Mouse (Mus musculus) thymus, postnatal 10 days (tissue): ENCODE data around the gene Zfp865.

Experiments
- DNase-seq, 2 experiments: peaks; one replicate each; pipeline ENCODE4 v3.0.0; 2021; ENCODE audit warnings: low spot score in 2 of 2

Gene Zfp865

DNA sequence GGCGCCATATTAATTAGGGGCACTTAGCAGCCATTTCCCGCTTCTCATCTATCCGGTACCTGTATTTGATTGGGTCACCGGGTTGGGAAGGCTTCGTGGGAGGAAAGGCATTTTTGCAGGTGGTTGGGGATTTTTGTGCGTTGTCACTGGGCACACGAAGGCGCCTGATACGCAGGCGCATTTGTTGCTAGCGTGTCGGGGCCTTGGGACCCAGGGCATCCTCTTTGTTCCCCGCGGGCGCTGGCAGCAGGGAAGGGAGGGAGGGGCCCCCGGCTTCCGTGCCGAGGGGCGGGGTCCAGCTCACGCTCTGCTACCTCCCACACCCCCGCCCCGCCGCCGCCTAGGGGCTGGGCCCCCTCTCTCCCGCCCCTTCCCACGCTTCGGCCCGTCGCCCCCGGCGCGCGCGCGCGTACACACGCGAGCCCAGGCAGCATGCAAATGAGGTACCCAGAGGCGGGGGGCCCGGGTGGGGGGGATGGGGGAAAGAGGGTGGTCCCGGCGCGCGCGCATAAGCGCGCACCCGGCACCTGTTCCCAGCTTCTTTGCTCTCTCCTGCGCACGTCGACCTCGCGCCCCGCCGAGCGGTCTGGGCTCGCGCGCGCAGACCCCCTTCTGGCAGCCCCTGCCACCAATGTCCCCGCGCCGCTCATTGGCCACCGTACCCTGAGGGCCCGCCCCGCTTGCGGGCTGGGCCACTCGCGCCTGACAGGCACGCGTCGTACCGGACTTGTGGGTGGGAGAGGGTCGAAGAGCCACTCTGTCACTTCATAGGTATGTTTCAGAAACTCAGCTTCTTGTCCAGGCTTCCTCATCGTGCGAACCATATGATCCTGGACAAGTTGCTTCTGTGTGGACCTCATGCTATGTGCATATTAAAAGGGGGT, 4.8 kb upstream of the Zfp865 start, which contains the start of gene Gm44973:
Gene Gm44973, plus strand, starts transcription at position 379 of the 884 bp plus-strand sequence.
- peak; percentile 96 to 97 for DNase-seq

DNA sequence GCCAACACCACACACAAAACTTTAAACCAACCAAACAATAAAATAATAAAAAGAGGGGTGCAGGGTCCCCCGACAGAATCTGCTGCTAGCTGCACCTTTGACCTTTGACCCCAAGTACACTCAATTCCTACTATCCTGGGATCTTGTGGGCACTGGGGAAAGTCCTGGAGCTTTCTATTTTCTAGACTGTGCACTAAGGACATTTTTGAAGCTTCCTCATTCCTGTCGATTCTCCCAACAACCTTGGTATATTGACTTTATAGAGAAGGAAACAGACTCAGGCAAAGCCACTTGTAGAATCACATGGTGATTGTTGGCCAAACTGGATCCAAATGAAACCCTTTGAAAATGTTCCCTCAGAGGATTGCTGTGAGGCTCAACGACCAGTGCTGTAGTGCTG, 4.1 kb upstream of the Zfp865 start:
- DNase-seq, result no peak

DNA sequence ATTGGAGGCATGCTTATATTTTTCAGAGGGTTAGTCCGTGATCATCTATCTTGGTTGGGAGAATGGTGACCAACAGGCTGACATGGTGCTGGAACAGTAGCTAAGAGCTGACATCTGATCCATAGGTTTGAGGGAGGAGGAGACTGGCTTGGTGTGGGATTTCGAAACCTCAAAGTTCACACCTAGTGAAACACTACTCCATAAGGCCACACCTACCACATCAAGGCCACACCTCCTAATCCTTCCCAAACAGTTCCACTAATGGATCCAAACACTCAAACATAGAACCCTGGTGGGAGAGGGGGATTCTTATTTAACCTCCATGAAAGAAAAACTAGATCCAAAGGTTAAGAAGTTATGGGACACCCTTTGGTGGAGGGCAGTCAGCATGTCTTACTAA, 3.3 kb upstream of the Zfp865 start:
- no peak for DNase-seq

DNA sequence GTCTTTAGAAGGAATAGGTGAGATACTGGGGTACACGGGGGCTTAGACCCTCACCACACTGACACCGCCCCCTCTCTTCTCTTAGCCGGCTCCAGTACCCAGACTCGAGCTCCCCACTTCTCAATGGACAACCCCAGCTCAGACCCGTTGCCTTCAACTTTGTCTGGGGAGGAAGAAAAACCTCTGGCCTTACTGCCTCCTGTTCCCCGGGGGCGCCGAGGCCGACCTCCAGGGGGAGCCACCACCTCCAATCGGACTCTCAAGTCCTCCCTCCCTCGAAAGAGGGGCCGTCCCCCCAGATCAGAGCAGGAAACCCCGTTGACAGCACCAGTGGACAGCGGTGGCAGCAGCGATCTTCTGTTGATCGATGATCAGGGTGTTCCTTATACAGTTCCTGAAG, 2.8 kb upstream of the Zfp865 start:
- DNase-seq, result peak; percentile 38 to 46

DNA sequence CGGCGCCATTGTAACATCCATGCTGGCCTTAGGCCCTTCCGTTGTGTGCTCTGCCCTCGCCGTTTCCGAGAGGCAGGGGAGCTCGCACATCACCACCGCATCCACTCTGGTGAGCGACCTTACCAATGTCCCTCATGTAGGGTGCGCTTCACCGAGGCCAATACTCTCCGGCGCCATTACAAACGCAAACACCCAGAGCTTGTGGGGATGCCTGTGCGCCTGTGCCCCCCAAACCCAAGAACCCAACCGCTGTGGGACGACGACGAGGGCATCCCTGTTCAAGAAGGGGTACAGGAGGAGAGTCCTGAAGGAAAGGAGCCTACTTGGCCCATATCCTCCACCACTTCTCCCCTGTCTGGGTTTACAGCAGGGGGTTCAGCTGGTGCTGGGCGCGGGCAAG, 2.2 kb upstream of the Zfp865 start:
- DNase-seq, result no peak

DNA sequence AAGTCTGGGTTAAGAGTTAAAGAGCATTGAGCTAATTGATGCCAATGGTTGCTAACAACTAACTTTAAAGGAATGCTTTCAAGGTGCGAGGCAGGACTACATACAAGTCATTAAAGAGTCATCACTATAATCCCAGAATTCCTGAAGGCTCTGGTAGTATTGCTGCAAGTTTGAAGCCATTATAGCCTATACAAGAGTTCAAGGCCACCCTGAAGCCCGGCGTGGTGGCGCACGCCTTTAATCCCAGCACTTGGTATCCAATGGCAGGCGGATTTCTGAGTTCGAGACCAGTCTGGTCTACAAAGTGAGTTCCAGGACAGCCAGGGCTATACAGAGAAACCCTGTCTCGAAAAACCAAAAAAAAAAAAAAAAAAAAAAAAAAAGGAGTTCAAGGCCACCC, 600 bp upstream of the Zfp865 start:
- DNase-seq, result peak in 1 of 2 experiments; percentile 35

DNA sequence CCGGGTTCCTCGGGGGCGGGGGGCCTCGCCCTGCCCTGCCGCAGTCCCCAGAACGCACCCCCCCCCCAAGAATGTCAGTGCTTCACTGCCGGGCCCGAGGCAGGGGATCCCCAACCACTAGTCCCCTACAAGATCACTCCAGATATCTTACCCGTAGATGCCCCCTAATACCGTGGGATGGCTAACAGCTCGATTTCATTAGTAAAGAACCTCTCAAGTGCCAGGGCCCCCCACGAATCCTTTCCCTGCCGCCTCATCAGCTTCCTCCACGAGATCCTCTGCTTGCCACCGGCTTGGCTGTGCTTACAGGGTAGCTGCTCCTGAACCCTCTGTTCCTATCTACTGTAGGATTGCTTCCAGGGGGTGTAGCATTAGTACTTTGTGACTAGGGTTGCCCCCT, 509 bp downstream of the Zfp865 start:
- no peak for DNase-seq

DNA sequence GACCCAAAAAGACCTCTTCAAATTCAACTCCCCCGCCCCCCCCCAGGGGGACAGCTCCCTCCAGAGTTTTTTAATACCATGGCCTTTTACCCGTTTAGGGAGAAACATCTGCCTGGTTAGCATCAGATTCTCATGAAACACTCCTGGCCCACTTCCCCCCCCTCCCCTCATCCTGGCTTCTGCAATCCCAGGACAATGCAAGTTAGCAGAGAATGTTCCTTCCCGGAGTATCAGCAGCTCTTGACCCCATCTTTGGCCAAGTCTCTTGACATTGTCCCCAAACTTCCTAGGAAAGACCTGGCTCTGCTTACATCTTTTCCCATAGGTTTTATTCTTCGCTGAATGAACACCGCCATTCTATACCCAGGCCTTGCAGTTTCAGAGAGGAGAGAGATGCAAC, 1.0 kb downstream of the Zfp865 start:
- DNase-seq, result no peak

DNA sequence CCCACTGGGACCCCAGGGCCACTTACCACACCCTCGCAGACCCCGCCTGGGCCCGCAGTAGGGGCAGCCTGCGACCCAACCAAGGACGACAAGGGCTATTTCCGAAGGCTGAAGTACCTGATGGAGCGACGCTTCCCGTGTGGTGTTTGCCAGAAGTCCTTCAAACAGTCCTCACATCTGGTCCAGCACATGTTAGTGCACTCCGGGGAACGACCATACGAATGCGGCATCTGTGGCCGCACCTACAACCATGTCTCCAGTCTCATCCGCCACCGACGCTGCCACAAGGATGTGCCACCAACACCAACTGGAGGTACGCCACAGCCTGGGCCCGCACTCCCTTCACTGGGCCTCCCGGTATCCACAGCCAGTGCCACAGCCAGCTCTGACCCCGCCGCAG, 9.4 kb downstream of the Zfp865 start:
- DNase-seq, result no peak

DNA sequence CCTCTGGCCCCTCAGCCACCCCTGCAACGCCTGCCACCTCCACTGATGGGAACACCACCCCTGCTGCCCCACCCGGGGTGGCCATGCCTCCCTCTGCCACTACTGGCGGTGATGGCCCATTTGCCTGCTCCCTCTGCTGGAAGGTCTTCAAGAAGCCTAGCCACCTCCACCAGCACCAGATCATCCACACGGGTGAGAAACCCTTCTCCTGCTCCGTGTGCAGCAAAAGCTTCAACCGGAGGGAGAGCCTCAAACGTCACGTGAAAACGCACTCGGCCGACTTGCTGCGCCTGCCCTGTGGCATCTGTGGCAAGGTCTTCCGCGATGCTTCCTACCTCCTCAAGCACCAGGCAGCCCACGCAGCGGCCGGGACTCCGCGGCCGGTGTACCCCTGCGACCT, 9.8 kb downstream of the Zfp865 start:
- no peak for DNase-seq

DNA sequence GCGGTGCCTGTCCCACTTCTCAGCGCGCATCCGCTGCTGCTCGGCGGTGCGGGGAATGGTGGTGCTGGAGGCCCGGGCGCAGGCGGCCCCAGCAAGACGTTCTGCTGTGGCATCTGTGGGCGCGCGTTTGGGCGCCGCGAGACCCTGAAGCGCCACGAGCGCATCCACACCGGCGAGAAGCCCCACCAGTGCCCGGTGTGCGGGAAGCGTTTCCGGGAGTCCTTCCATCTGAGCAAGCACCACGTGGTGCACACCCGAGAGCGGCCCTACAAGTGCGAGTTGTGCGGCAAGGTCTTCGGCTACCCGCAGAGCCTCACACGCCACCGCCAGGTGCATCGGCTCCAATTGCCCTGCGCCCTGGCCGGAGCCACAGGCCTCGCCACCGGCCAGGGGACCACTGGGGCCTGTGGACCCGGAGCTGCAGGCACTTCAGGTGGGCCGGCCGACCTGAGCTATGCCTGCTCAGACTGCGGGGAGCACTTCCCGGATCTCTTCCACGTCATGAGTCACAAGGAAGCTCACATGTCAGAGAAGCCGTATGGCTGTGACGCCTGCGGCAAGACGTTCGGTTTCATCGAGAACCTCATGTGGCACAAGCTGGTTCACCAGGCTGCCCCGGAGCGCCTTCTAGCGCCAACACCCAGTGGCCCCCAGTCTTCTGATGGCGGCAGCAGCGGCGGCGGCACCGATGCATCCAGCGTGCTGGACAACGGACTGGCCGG, 10.5 kb downstream of the Zfp865 start:
- DNase-seq, result no peak

DNA sequence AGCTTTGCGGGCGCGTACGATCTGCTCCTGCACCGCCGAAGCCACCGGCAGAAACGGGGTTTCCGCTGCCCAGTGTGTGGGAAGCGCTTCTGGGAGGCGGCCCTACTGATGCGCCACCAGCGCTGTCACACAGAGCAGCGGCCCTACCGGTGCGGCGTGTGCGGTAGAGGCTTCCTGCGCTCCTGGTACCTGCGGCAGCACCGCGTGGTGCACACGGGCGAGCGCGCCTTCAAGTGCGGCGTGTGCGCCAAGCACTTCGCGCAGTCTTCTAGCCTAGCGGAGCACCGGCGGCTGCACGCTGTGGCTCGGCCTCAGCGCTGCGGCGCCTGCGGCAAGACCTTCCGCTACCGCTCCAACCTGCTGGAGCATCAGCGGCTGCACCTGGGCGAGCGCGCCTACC, 11.3 kb downstream of the Zfp865 start:
- no peak for DNase-seq

DNA sequence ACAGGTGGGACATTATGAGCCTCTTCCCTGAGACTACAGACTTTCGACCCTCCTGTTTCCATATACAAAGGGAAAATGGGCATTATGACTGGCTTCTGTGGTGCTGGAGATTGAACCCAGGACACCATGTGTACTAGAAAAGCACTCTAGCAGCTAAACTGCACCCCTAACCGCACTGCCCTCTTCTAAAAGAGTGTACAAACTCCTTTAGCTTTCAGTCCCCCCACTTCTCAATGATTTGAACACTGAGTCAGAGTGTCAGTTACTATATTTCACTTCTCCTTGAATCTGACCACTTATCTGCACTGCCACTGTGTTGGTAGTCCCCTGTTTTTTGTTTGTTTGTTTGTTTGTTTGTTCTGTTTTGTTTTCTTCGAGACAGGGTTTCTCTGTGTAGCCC, 13.6 kb downstream of the Zfp865 start, which contains the start of gene 4632433K11Rik:
Gene 4632433K11Rik, plus strand, starts transcription at position 301 of the 400 bp plus-strand sequence.
- no peak for DNase-seq

DNA sequence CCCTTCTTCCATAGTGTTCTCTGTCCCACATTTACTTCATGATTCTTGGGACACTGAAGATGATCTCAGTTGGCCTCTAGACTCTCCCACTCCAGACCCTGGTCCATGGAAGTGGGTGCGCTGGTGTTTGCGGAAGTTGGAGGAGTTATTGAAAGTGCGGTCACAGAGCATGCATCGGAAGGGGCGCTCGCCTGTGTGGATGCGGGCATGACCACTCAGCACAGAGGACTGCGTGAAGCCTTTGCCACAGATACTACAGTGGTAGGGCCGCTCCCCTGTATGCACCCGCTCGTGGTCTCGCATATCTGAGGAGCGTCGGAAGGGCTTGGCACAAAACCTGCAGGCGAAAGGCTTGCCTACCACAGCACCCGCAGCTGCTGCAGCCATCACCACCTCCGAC, 15.5 kb downstream of the Zfp865 start:
- DNase-seq, result no peak

DNA sequence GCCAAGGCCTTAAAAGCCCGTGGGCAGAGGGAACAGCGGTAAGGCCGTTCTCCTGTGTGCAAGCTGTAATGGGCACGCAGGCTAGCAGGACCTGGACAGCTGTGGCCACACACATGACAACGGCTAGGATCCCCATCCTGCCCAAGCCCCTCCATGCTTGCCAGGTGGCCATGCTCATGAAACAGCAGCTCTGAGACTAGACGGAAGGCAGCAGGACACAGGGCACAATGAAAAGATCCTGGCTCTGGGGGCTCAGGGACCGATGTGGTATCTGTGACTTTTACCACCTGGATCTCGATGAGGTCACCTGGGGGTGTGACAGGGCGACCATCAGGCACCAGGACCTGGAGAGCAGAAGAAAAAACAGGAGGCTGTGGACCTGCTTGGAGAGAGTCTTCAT, 16.0 kb downstream of the Zfp865 start:
- DNase-seq, result no peak

DNA sequence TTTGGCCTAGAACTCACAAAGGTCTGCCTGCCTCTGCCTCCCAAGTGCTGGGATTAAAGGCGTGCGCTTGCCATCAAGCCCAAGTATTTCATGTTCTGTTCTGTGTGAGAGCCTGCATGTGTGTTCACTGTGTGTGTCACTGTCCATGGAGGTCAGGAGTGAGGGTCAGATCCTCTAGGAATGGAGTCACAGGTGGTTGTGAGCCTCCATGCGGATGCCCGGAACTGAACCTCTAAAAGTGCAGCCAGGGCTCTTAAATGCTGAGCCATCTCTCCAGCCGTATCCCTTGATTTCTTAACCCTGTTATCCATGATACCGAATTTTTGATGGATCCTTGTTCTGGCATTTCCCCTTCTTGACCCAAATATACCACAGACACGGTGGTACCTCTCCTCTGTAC, 16.9 kb downstream of the Zfp865 start:
- no peak for DNase-seq

DNA sequence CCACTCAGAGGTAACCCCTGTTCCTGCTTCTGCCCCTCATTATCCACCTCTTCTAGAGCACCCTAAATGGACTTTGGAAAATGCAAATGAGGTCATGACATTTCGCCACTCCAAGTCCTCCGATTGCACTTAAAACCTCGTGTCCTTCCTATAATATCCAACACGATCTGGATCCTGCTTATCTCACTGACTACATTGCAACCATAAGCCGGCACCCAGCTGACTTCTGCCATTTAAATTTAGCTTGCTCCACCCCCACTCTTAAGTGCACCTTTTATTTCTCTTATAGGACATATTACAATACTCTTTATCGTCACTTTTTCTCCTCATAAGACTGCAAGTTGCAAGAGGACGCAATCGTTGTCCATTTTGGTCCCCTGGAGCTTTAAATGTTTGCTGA, 17.3 kb downstream of the Zfp865 start:
- DNase-seq, result no peak

DNA sequence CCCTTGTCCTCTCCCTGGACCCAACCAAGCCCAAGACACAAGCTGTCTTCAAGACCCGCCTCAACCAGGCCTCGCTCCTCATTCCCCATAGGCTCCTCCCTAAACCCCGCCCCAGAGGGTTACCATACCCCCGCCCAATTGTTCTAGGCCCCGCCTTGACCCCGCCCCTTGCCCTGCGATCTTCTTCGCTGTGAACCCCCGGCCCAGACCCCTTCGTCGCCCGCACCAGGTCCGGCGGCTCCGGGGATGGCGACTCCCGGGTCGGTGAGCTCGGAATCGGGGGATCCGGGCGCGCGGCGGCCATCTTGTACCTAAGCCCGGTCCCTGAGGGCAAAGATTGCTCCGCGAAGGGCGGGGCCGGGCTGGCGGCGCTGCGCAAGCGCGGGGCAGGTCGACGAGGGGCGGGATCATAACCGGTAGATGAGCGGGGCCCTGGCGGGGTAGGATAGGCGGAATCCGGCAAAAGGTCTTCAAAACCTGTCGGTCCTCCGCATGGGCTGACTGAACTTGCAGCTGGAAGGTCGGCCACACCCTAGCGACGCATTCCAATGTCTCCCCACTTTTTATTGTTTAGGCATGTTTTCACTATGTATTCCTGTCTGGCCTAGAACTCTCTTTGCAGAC, 18.0 kb downstream of the Zfp865 start, which contains the start of gene Zfp784:
Gene Zfp784, minus strand, starts transcription at position 338 of the 624 bp plus-strand sequence.
- peak; percentile 91 to 92 for DNase-seq

DNA sequence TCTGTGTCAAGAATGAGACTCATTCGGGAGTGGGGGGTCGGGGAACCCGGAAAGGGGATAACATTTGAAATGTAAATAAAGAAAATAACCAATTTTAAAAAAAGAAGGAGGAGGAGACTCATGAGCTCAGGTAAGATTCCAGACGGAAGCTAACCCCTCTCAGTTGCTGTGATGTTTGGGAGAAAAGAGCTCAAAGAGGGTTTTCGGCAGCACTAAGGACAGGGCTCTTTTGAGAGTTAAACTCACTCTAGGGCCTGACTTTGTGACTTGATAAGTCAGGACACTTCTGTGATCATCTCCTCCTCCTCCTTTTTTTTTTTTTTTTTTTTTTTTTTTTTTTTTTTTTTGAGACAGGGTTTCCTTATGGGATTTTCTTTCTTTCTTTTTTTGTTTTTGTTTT, 18.8 kb downstream of the Zfp865 start:
- no peak for DNase-seq

DNA sequence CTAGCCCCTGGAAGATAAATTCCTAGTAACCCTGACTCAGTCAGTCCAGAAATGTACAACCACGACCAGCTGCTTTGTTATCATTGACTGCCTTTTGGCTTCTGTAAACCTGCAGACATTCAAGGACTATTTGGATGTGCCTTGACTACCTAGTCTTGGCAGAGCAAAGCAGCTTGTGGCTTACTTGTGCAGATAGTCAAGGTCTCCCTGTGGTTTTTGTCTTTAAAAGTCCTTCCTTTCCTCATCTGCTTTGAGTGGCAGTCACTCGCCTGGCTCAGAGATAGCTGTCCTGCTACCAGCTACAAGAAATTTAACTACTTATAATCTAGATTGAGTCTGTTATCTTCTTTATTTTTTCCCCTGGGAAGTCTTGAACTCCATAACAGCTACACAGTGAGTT, 24.8 kb downstream of the Zfp865 start:
- no peak for DNase-seq

DNA sequence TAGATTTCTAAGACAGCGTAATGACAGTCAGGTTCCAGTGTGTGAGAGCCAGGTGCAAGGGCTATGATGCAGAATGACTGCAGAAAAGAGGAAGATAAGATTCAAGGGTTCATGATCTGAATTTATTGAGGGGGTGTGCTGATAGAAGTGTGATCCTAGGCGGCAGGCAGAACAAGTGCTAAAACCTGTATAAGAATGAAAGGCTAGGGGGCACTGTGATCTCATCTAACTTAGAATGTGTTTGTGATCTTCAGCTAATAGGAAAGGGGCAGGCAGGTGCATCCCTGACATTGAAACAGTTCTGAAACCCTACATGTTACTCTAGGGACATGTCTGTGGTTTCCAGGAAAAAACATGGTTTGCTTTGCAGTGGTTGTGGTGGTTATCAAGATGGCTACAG, 25.9 kb downstream of the Zfp865 start:
- no peak for DNase-seq

DNA sequence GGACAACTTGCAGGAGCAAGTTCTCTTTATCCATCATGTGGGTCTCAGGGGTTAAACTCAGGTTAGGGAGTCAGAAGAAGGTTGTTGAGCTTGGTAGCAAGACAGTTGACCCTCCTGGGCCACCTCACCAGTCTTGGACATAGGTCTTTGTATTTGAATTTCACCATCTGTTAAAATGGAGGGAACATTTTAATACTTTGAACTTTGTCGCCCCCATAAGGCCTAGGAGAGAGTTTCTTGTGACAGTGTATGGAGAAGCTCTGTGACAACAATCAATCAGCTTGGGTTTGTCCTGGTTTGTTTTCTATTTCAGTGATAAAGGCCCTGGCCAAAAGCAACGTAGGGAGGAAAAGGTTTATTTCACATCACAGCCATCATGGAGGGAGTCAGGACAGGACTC, 27.1 kb downstream of the Zfp865 start:
- no peak for DNase-seq
